Mouse (Mus musculus) heart, postnatal 0 days (tissue): ENCODE data around the gene 2210407C18Rik.

Experiments
- CTCF ChIP-seq: IDR thresholded peaks from 2 replicates; pipeline ENCODE4 v1.5.1; 2016; ENCODE audit warnings: antibody characterized with exemption, control low read depth, low read depth
- EP300 ChIP-seq: IDR thresholded peaks from 2 replicates; pipeline ENCODE4 v1.6.1; 2016; ENCODE audit warnings: antibody characterized with exemption, low read depth

DNA sequence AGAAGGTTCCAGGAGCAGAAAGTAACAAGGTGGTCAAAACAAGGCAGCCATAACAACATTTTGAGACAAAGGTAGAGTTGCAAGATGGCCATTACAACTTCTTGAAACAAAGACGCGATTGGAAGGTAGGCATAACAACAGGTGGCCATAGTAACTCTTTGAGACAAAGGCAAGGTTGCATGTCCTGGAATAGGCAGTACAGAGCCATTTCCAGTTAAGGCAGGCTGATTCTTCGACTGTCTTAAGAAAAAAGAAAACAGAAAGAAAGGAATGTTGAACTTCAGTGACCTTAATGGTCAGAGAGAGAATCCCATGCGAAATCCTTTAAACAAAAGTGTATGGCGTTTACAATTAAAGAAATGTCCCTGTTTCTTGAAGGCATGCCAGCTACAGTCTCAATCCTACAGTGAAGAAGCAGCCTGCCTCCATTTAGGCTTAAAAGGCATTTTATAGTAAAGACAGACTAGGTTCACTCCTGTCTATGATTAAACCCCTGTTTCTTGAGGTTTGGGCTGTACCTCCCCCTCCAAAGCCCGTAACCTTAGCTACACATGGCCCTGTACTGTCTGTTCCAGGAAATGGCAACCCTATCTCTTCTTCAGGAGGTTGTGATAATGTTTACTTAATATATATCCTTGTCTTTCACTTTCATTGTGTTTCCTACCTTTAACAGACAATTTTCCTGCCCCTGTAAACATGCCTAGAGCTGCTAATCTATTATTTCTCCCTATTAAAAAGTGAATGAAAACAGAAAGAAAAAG lies 12.9 kb downstream of the 2210407C18Rik start:
- no peak for TF ChIP-seq CTCF
- TF ChIP-seq EP300, result no peak
